Comparison of ENCODE assay signal across 8 mouse cellular contexts in genomic region chr3:59080919-59081318, GRCm38 (mm10). TPM values are rescaled to one million over a fixed set of nuclear protein-coding genes. Genes with fewer than 3 reads are reported as not detected.
DNase-seq lines count a peak whose midpoint lies in the region; ATAC-seq lines count a peak whose summit lies in the region.
"Had no signal": no experiment of that assay in that cellular context is flagged by ENCODE, and none has a peak within 500 bp of the region (broad histone marks: within the 10 kb centered on the region; RNA-seq: fewer than 3 reads in every experiment).

No protein-coding gene starts in this region.

- no peaks in the 10 kb centered on the region for H3K9me3 ChIP-seq in megakaryocyte, embryonic 14.5 days
- H3K9me3 ChIP-seq in midbrain, embryonic 15.5 days, result no peaks in the 10 kb centered on the region

- H3K4me3 ChIP-seq in megakaryocyte, embryonic 14.5 days (replicated peaks), result peak overlapping the region; percentile 77
- no peak overlapping the region for H3K4me3 ChIP-seq in midbrain, embryonic 15.5 days

- peaks cover 89% of the 10 kb centered on the region for H3K36me3 ChIP-seq in megakaryocyte, embryonic 14.5 days (replicated peaks; ENCODE audit: low read length)
- H3K36me3 ChIP-seq in midbrain, embryonic 15.5 days (replicated peaks), result no peaks in the 10 kb centered on the region

- no peaks in the 10 kb centered on the region for H3K27me3 ChIP-seq in megakaryocyte, embryonic 14.5 days (replicated peaks)
- H3K27me3 ChIP-seq in midbrain, embryonic 15.5 days (replicated peaks), result no peaks in the 10 kb centered on the region

- peak; percentile 87 for ATAC-seq in granulocyte monocyte progenitor cell, adult 5-6 weeks (replicated peaks; ENCODE audit: poor library complexity, severe bottlenecking)
- ATAC-seq in midbrain, embryonic 15.5 days (replicated peaks), result no peak

- DNase-seq in 416B (ENCODE audit: low read depth), result peak; percentile 92
- peak; percentile 70 for DNase-seq in CD4-positive, CD25-positive, alpha-beta regulatory T cell, adult 2 months (ENCODE audit: low read depth, low spot score)
- DNase-seq in yolk sac, embryonic 10.5 days (ENCODE audit: low spot score), result no peak
- DNase-seq in urinary bladder, adult 18-20 months (ENCODE audit: low spot score in 2 of 2), result no peak

- H3K4me2 ChIP-seq in midbrain, embryonic 15.5 days, result no peak overlapping the region

- H3K9ac ChIP-seq in midbrain, embryonic 15.5 days, result no peak overlapping the region

- 30% methylated on average over 7 of the region's 7 CpGs for WGBS in midbrain, embryonic 15.5 days

- H3K4me1 ChIP-seq in megakaryocyte, embryonic 14.5 days, result peaks cover 69% of the 10 kb centered on the region
- no peaks in the 10 kb centered on the region for H3K4me1 ChIP-seq in midbrain, embryonic 15.5 days

- H3K27ac ChIP-seq in midbrain, embryonic 15.5 days, result no peak overlapping the region

RNA-seq across cellular contexts. Expression of gene Gpr171, which starts 20.7 kb away (rescaled TPM):
- 17.4 and 20.6 TPM in 2 replicates for total RNA-seq in granulocyte monocyte progenitor cell, adult 5-6 weeks (2014; fragmentation: Nextera tagmentation)
- total RNA-seq in granulocyte monocyte progenitor cell, adult 5-6 weeks (2017), result 24.2 and 29.3 TPM in 2 replicates
- polyA plus RNA-seq in megakaryocyte, embryonic 14.5 days (2012; ENCODE audit: insufficient read depth, low replicate concordance), result 3.0 and 6.1 TPM in 2 replicates
- 1.1 and 1.4 TPM in 2 replicates for polyA plus RNA-seq in midbrain, embryonic 15.5 days (2015; fragmentation: Nextera tagmentation; extraction: Ambion mirVana)
- polyA plus RNA-seq: brain, embryonic 14.5 days had no signal

Comparison
In these comparisons a context has a peak if more than half of its experiments do, and no peak if none do; other contexts are left out.
1. DNase-seq: peak in 416B (single experiment) and CD4-positive, CD25-positive, alpha-beta regulatory T cell, adult 2 months (single experiment); none in yolk sac, embryonic 10.5 days (single experiment) and urinary bladder, adult 18-20 months (0 of 2).